Mouse (Mus musculus): ENCODE measurements at regions not wholly inside any gene's neighbourhood (a gene's known extent, or its start where the extent isn't known, plus 50 kb on each side); places are given as distances from the start of the nearest gene placed in this dataset.

- TF ChIP-seq CTCF (IDR thresholded peaks at IDR 0.05; ENCODE audit: low read depth, low read length) (no peak), EP300 (IDR thresholded peaks at IDR 0.05; ENCODE audit: insufficient read depth, low read depth, low read length) (no peak), POLR2A (IDR thresholded peaks at IDR 0.05; ENCODE audit: insufficient read depth, low read length) (no peak)
Measured at GRCm38 (mm10) chr1:95744446-95744845, 77.1 kb upstream of the St8sia4 start.
